Mouse (Mus musculus): Measurements from ENCODE around the gene Afap1l2. TPM values are rescaled to one million over a fixed set of nuclear protein-coding genes. Genes with fewer than 3 reads are reported as not detected.

The Afap1l2 gene
- polyA plus RNA-seq, 2 experiments = 6.8 TPM

- DNase-seq (ENCODE audit: low spot score) (no peak), ATAC-seq (ENCODE audit: low FRiP score, low read depth) (no peak)
- Histone ChIP-seq H3K27me3 (ENCODE audit: control insufficient read depth, insufficient read depth, low read length) (no peaks in the 10 kb centered on the region), H3K9ac (ENCODE audit: low read depth, low read length, severe bottlenecking) (no peak overlapping the region), H3K9me3 (ENCODE audit: control insufficient read depth, low read length) (no peaks in the 10 kb centered on the region), H3K27ac (replicated peaks; ENCODE audit: low read depth, low read length) (no peak overlapping the region), H3K4me2 (replicated peaks; ENCODE audit: low read depth, low read length, severe bottlenecking) (no peak overlapping the region), H3K36me3 (ENCODE audit: control insufficient read depth, insufficient read depth, low read length) (no peaks in the 10 kb centered on the region), H3K4me1 (ENCODE audit: control insufficient read depth, insufficient read depth, low read length) (peaks cover 7% of the 10 kb centered on the region; the same call in 1 of the 2 replicates), H3K4me3 (replicated peaks; ENCODE audit: low read length) (no peak overlapping the region)
- WGBS = 82% methylated on average over 3 of the region's 3 CpGs
- no peak for TF ChIP-seq POLR2A (IDR thresholded peaks at IDR 0.05; ENCODE audit: borderline replicate concordance, extremely low read depth, insufficient read depth, insufficient read length)
Observed at GRCm38 (mm10) chr19:56933800-56934199, 74.2 kb downstream of the Afap1l2 start.

GRCm38 (mm10) chr19:56930029-56930428, 78.0 kb downstream of the Afap1l2 start:
- Histone ChIP-seq H3K27ac (replicated peaks; ENCODE audit: low read depth, low read length) (no peak overlapping the region), H3K9me3 (ENCODE audit: control insufficient read depth, low read length) (no peaks in the 10 kb centered on the region), H3K4me1 (ENCODE audit: control insufficient read depth, insufficient read depth, low read length) (peaks cover 7% of the 10 kb centered on the region; the same call in 1 of the 2 replicates), H3K4me3 (replicated peaks; ENCODE audit: low read length) (no peak overlapping the region), H3K9ac (ENCODE audit: low read depth, low read length, severe bottlenecking) (no peak overlapping the region), H3K36me3 (ENCODE audit: control insufficient read depth, insufficient read depth, low read length) (no peaks in the 10 kb centered on the region), H3K27me3 (ENCODE audit: control insufficient read depth, insufficient read depth, low read length) (no peaks in the 10 kb centered on the region), H3K4me2 (replicated peaks; ENCODE audit: low read depth, low read length, severe bottlenecking) (no peak overlapping the region)
- no peak for DNase-seq (ENCODE audit: low spot score)
- 86% methylated on average over 9 of the region's 9 CpGs for WGBS
- TF ChIP-seq POLR2A (IDR thresholded peaks at IDR 0.05; ENCODE audit: borderline replicate concordance, extremely low read depth, insufficient read depth, insufficient read length) = no peak
- ATAC-seq (ENCODE audit: low FRiP score, low read depth) = no peak

GRCm38 (mm10) chr19:56929392-56929791, 78.6 kb downstream of the Afap1l2 start:
- H3K36me3 ChIP-seq (ENCODE audit: control insufficient read depth, insufficient read depth, low read length) = no peaks in the 10 kb centered on the region
- no peak overlapping the region for H3K4me2 ChIP-seq (replicated peaks; ENCODE audit: low read depth, low read length, severe bottlenecking)
- H3K27me3 ChIP-seq (ENCODE audit: control insufficient read depth, insufficient read depth, low read length) = no peaks in the 10 kb centered on the region
- H3K4me3 ChIP-seq (replicated peaks; ENCODE audit: low read length) = no peak overlapping the region
- peak; percentile 35 for DNase-seq (ENCODE audit: low spot score)
- peaks cover 7% of the 10 kb centered on the region; the same call in 1 of the 2 replicates for H3K4me1 ChIP-seq (ENCODE audit: control insufficient read depth, insufficient read depth, low read length)
- H3K9me3 ChIP-seq (ENCODE audit: control insufficient read depth, low read length) = no peaks in the 10 kb centered on the region
- H3K9ac ChIP-seq (ENCODE audit: low read depth, low read length, severe bottlenecking) = no peak overlapping the region
- H3K27ac ChIP-seq (replicated peaks; ENCODE audit: low read depth, low read length) = no peak overlapping the region
- no peak for TF ChIP-seq POLR2A (IDR thresholded peaks at IDR 0.05; ENCODE audit: borderline replicate concordance, extremely low read depth, insufficient read depth, insufficient read length)
- WGBS = 68% methylated on average over 3 of the region's 3 CpGs
- ATAC-seq (ENCODE audit: low FRiP score, low read depth) = no peak

GRCm38 (mm10) chr19:56921744-56922143, 86.3 kb downstream of the Afap1l2 start:
- Histone ChIP-seq H3K9me3 (ENCODE audit: control insufficient read depth, low read length) (no peaks in the 10 kb centered on the region), H3K27me3 (ENCODE audit: control insufficient read depth, insufficient read depth, low read length) (no peaks in the 10 kb centered on the region), H3K4me3 (replicated peaks; ENCODE audit: low read length) (no peak overlapping the region), H3K36me3 (ENCODE audit: control insufficient read depth, insufficient read depth, low read length) (no peaks in the 10 kb centered on the region), H3K4me2 (replicated peaks; ENCODE audit: low read depth, low read length, severe bottlenecking) (no peak overlapping the region), H3K27ac (replicated peaks; ENCODE audit: low read depth, low read length) (no peak overlapping the region), H3K9ac (ENCODE audit: low read depth, low read length, severe bottlenecking) (no peak overlapping the region), H3K4me1 (ENCODE audit: control insufficient read depth, insufficient read depth, low read length) (no peaks in the 10 kb centered on the region)
- no peak for TF ChIP-seq POLR2A (IDR thresholded peaks at IDR 0.05; ENCODE audit: borderline replicate concordance, extremely low read depth, insufficient read depth, insufficient read length)
- no peak for ATAC-seq (ENCODE audit: low FRiP score, low read depth)
- no peak for DNase-seq (ENCODE audit: low spot score)
- WGBS = 64% methylated on average over 5 of the region's 5 CpGs

GRCm38 (mm10) chr19:56920232-56920631, 87.8 kb downstream of the Afap1l2 start:
- H3K4me1 ChIP-seq (ENCODE audit: control insufficient read depth, insufficient read depth, low read length) = no peaks in the 10 kb centered on the region
- no peaks in the 10 kb centered on the region for H3K27me3 ChIP-seq (ENCODE audit: control insufficient read depth, insufficient read depth, low read length)
- H3K9me3 ChIP-seq (ENCODE audit: control insufficient read depth, low read length) = no peaks in the 10 kb centered on the region
- no peak overlapping the region for H3K4me2 ChIP-seq (replicated peaks; ENCODE audit: low read depth, low read length, severe bottlenecking)
- no peaks in the 10 kb centered on the region for H3K36me3 ChIP-seq (ENCODE audit: control insufficient read depth, insufficient read depth, low read length)
- DNase-seq (ENCODE audit: low spot score) (no peak), ATAC-seq (ENCODE audit: low FRiP score, low read depth) (no peak)
- no peak overlapping the region for H3K27ac ChIP-seq (replicated peaks; ENCODE audit: low read depth, low read length)
- 89% methylated on average over 13 of the region's 13 CpGs for WGBS
- TF ChIP-seq POLR2A (IDR thresholded peaks at IDR 0.05; ENCODE audit: borderline replicate concordance, extremely low read depth, insufficient read depth, insufficient read length) = no peak
- H3K4me3 ChIP-seq (replicated peaks; ENCODE audit: low read length) = no peak overlapping the region
- no peak overlapping the region for H3K9ac ChIP-seq (ENCODE audit: low read depth, low read length, severe bottlenecking)

GRCm38 (mm10) chr19:56919628-56920027, 88.4 kb downstream of the Afap1l2 start:
- Histone ChIP-seq H3K4me2 (replicated peaks; ENCODE audit: low read depth, low read length, severe bottlenecking) (no peak overlapping the region), H3K36me3 (ENCODE audit: control insufficient read depth, insufficient read depth, low read length) (no peaks in the 10 kb centered on the region), H3K9ac (ENCODE audit: low read depth, low read length, severe bottlenecking) (no peak overlapping the region), H3K4me1 (ENCODE audit: control insufficient read depth, insufficient read depth, low read length) (no peaks in the 10 kb centered on the region), H3K4me3 (replicated peaks; ENCODE audit: low read length) (no peak overlapping the region), H3K9me3 (ENCODE audit: control insufficient read depth, low read length) (no peaks in the 10 kb centered on the region), H3K27ac (replicated peaks; ENCODE audit: low read depth, low read length) (no peak overlapping the region), H3K27me3 (ENCODE audit: control insufficient read depth, insufficient read depth, low read length) (no peaks in the 10 kb centered on the region)
- WGBS = 24% methylated on average over 7 of the region's 7 CpGs
- peak; percentile 89 for ATAC-seq (ENCODE audit: low FRiP score, low read depth)
- DNase-seq (ENCODE audit: low spot score) = peak; percentile 87
- no peak for TF ChIP-seq POLR2A (IDR thresholded peaks at IDR 0.05; ENCODE audit: borderline replicate concordance, extremely low read depth, insufficient read depth, insufficient read length)
